Mouse (Mus musculus) CH12.LX (cell line): ENCODE measurements around the gene Pofut2. TPM values are rescaled to one million over a fixed set of nuclear protein-coding genes. Genes with fewer than 3 reads are reported as not detected.

ENCODE experiments used
- DNase-seq: peaks from one replicate; pipeline ENCODE4 v3.0.0-alpha.2; 2013; ENCODE audit errors: extremely low read depth
- H3K27ac ChIP-seq: 2 replicates; pipeline ENCODE4 v1.5.1; 2012; ENCODE audit warnings: low read depth, mild to moderate bottlenecking, control low read depth, moderate library complexity; ENCODE audit not compliant: insufficient read depth
- H3K27me3 ChIP-seq: replicated peaks from 2 replicates; pipeline ENCODE3; 2012; ENCODE audit warnings: inconsistent platforms
- H3K36me3 ChIP-seq, 2 experiments: replicated peaks in 1 of 2; 2 replicates each; pipeline versions ENCODE3 to v1.6.1; 2012; ENCODE audit warnings: inconsistent platforms in 1 of 2, low read length in 1 of 2, mild to moderate bottlenecking in 1 of 2, mixed read lengths in 1 of 2, moderate library complexity in 1 of 2; ENCODE audit not compliant: control insufficient read depth in 1 of 2, insufficient read depth in 1 of 2
- H3K4me1 ChIP-seq, 2 experiments: 2 replicates each; pipeline ENCODE4 v1.6.1; 2012; ENCODE audit warnings: inconsistent platforms in 1 of 2, moderate library complexity in 1 of 2; ENCODE audit not compliant: insufficient read depth in 2 of 2, control insufficient read depth in 1 of 2
- H3K4me2 ChIP-seq: 2 replicates; pipeline ENCODE4 v1.6.1; 2012; ENCODE audit warnings: low read depth, mild to moderate bottlenecking, control low read depth; ENCODE audit not compliant: poor library complexity, insufficient read depth, severe bottlenecking
- H3K4me3 ChIP-seq, 3 experiments: fragments of 150-350 bp in 1 of 3; sonication (generic) in 1 of 3; replicated peaks in 1 of 3; 2 replicates each; pipeline versions ENCODE3 to v1.5.1; 2011 to 2012; ENCODE audit warnings: low read depth in 2 of 3, low read length in 2 of 3, mild to moderate bottlenecking in 2 of 3, moderate library complexity in 2 of 3, control low read depth in 1 of 3, improper control_type of control experiment in 1 of 3, inconsistent platforms in 1 of 3, mixed read lengths in 1 of 3; ENCODE audit not compliant: poor library complexity in 1 of 3
- H3K79me2 ChIP-seq: replicated peaks from 2 replicates; pipeline ENCODE4 v1.6.1; 2012; ENCODE audit warnings: mild to moderate bottlenecking, moderate library complexity; ENCODE audit not compliant: control insufficient read depth, poor library complexity, insufficient read depth, severe bottlenecking; ENCODE audit errors: extremely low read depth
- H3K9ac ChIP-seq: 2 replicates; pipeline ENCODE4 v1.6.1; 2012; ENCODE audit warnings: low read depth, mild to moderate bottlenecking, control low read depth, moderate library complexity; ENCODE audit not compliant: insufficient read depth
- H3K9me3 ChIP-seq: replicated peaks from 2 replicates; pipeline ENCODE3; 2012; ENCODE audit warnings: low read length, inconsistent platforms, mixed read lengths
- EP300 ChIP-seq: IDR thresholded peaks from 2 replicates; pipeline ENCODE4 v1.6.1; 2011; ENCODE audit warnings: low read length, improper control_type of control experiment
- ETS1 ChIP-seq: conservative IDR thresholded peaks from 2 replicates; pipeline ENCODE4 v1.6.1; 2012; ENCODE audit warnings: low read depth, mild to moderate bottlenecking, inconsistent platforms, low read length, improper control_type of control experiment, moderate library complexity
- HCFC1 ChIP-seq: IDR thresholded peaks from 2 replicates; pipeline ENCODE4 v1.6.1; 2012; ENCODE audit warnings: low read depth, mild to moderate bottlenecking, inconsistent platforms, low read length, improper control_type of control experiment
- IRF4 ChIP-seq: IDR thresholded peaks from 2 replicates; pipeline ENCODE4 v1.6.1; 2014; ENCODE audit warnings: low read depth, mild to moderate bottlenecking, inconsistent platforms, low read length, improper control_type of control experiment
- JUN ChIP-seq: IDR thresholded peaks from 2 replicates; pipeline ENCODE4 v1.6.1; 2011; ENCODE audit warnings: low read depth, mild to moderate bottlenecking, low read length, improper control_type of control experiment, moderate library complexity; ENCODE audit not compliant: insufficient read depth
- JUND ChIP-seq: conservative IDR thresholded peaks from 2 replicates; pipeline ENCODE4 v1.6.1; 2011; ENCODE audit warnings: low read depth, low read length, improper control_type of control experiment
- MAX ChIP-seq: IDR thresholded peaks from 2 replicates; pipeline ENCODE4 v1.6.1; 2011; ENCODE audit warnings: low read length, improper control_type of control experiment
- MXI1 ChIP-seq: IDR thresholded peaks from 2 replicates; pipeline ENCODE4 v1.6.1; 2011; ENCODE audit warnings: mild to moderate bottlenecking, low read depth, low read length, improper control_type of control experiment
- MYC ChIP-seq: IDR thresholded peaks from 2 replicates; pipeline ENCODE4 v1.6.1; 2011; ENCODE audit warnings: low read depth, mild to moderate bottlenecking, improper control_type of control experiment, low read length
- NELFE ChIP-seq: IDR thresholded peaks from 2 replicates; pipeline ENCODE4 v1.6.1; 2011; ENCODE audit warnings: low read depth, low read length, improper control_type of control experiment
- NRF1 ChIP-seq: IDR thresholded peaks from 2 replicates; pipeline ENCODE4 v1.6.1; 2014; ENCODE audit warnings: low read depth, mild to moderate bottlenecking, inconsistent platforms, low read length, improper control_type of control experiment, moderate library complexity
- RCOR1 ChIP-seq: conservative IDR thresholded peaks from 2 replicates; pipeline ENCODE4 v1.6.1; 2012; ENCODE audit warnings: low read depth, mild to moderate bottlenecking, inconsistent platforms, low read length, improper control_type of control experiment
- TCF12 ChIP-seq: IDR thresholded peaks from 2 replicates; pipeline ENCODE4 v1.6.1; 2014; ENCODE audit warnings: low read depth, mild to moderate bottlenecking, inconsistent platforms, low read length, improper control_type of control experiment
- USF1 ChIP-seq: IDR thresholded peaks from 2 replicates; pipeline ENCODE4 v1.6.1; 2014; ENCODE audit warnings: low read depth, mild to moderate bottlenecking, inconsistent platforms, low read length, improper control_type of control experiment
- USF2 ChIP-seq: conservative IDR thresholded peaks from 2 replicates; pipeline ENCODE4 v1.6.1; 2011; ENCODE audit warnings: low read depth, low read length, improper control_type of control experiment
- dilution Hi-C: fragments of 300-500 bp; cut with MboI; formaldehyde crosslinking; loops from 2 replicates; pipeline ENCODE4 v1.14.3; 2020; ENCODE audit warnings: low sequenced_read_pairs; ENCODE audit not compliant: extremely low pct_unique_long_range_greater_than_20kb, extremely low pct_ligation_motif_present
- in situ Hi-C: fragments of 300-500 bp; cut with MboI; formaldehyde crosslinking; loops from 3 replicates; pipeline ENCODE4 v1.14.3; 2019; ENCODE audit warnings: low sequenced_read_pairs, low pct_ligation_motif_present, low pct_unique_long_range_greater_than_20kb, mixed read lengths
- polyA plus RNA-seq: library from polyadenylated mRNA; unstranded; fragments of >175 nt; gene quantifications from 2 replicates; pipeline ENCODE4 v1.2.1, GENCODE M21; 2012; ENCODE audit warnings: low read depth; ENCODE audit not compliant: insufficient read length
- total RNA-seq, 2 experiments: library from RNA; depleted of rRNA; stranded (reverse); fragments of 300-350 nt in 1 of 2; fragments of >200 nt in 1 of 2; gene quantifications; 2 replicates each; pipeline ENCODE4 v1.2.3; 2012 to 2014

The Pofut2 gene
- total and polyA plus RNA-seq, 3 experiments = 13.6 to 23.4 (median 22.0) TPM

- H3K4me3 ChIP-seq = no peak overlapping the region
These were observed 34.6 kb upstream of the Pofut2 start for GRCm38 (mm10) chr10:77224390-77224789.

GRCm38 (mm10) chr10:77225414-77225813 is 33.6 kb upstream of the Pofut2 start:
- H3K27me3 ChIP-seq = peaks cover 69% of the 10 kb centered on the region
- H3K27ac ChIP-seq = no peak overlapping the region
- H3K4me2 ChIP-seq = peak overlapping the region; percentile 18; the same call in 1 of the 2 replicates
- TF ChIP-seq MXI1 = no peak
- no peak; the same call in 1 of the 2 replicates for TF ChIP-seq ETS1
- TF ChIP-seq MAX = no peak
- TF ChIP-seq IRF4 = no peak
- peak; percentile 41; the same call in 1 of the 2 replicates for TF ChIP-seq EP300
- no peak for TF ChIP-seq NRF1
- no peak for TF ChIP-seq TCF12
- TF ChIP-seq, all 38 proteins: peak for 1
- no peaks in the 10 kb centered on the region for H3K9me3 ChIP-seq
- H3K36me3 ChIP-seq = no peaks in the 10 kb centered on the region
- in situ Hi-C loops = loop anchor here (10.0 kb wide), 1 partner anchor 91 kb away; no protein-coding TSS in a partner anchor
- H3K4me3 ChIP-seq = no peak overlapping the region
- dilution Hi-C loops = no loop called here
- H3K9ac ChIP-seq = no peak overlapping the region
- H3K79me2 ChIP-seq = no peaks in the 10 kb centered on the region
- peak; percentile 20 for DNase-seq
- H3K4me1 ChIP-seq = peaks cover 3 to 8% of the 10 kb centered on the region in 2 experiments; a peak in 1 of 4 replicates

More at GRCm38 (mm10) chr10:77224390-77224789, 34.6 kb upstream of the Pofut2 start:
- no peaks in the 10 kb centered on the region for H3K79me2 ChIP-seq
- H3K36me3 ChIP-seq = no peaks in the 10 kb centered on the region
- H3K4me1 ChIP-seq = peaks cover 3 to 8% of the 10 kb centered on the region in 2 experiments; a peak in 1 of 4 replicates
- DNase-seq = no peak
- no peak overlapping the region for H3K27ac ChIP-seq
- in situ Hi-C loops (loop anchor here (10.0 kb wide), 1 partner anchor 90 kb away; no protein-coding TSS in a partner anchor), dilution Hi-C loops (no loop called here)
- H3K9ac ChIP-seq = no peak overlapping the region
- TF ChIP-seq ETS1 (no peak), RCOR1 (no peak), NELFE (no peak), USF2 (no peak), MYC (no peak), JUN (no peak), HCFC1 (no peak), NRF1 (no peak), JUND (no peak), USF1 (no peak)
- no peaks in the 10 kb centered on the region for H3K9me3 ChIP-seq
- no peak overlapping the region for H3K4me2 ChIP-seq
- H3K27me3 ChIP-seq = peaks cover 67% of the 10 kb centered on the region
